Mouse (Mus musculus): ENCODE results near the gene Serpina3k. TPM values are rescaled to one million over a fixed set of nuclear protein-coding genes. Genes with fewer than 3 reads are reported as not detected.
"Not testable (repeated sequence)": the region's sequence is repeated elsewhere in the genome, so short reads cannot be mapped to it uniquely, and the experiment has no call there.

Serpina3k gene
- polyA plus RNA-seq, 1 experiment from 2014 or later: not detected

DNA sequence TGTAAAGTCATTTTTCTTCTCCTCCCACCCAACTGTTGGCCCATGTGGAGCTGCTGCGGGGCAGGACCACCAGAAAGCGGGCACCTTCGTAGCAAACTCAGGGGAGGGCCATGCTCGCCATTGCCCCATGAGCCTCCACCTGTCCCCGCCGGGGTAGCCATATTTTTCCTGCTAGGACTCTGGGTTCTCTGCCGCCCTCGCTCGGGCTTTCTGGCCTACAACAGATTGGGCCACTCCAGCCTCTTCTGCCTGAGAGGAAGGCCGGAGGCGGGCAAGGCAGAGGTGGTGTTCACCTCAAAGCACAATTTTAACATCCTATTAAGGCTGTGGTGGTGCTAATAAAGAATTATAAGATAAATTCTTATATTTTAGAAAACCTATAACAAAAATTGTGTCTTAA lies 41.6 kb downstream of the Serpina3k start:
- H3K36me3 ChIP-seq (ENCODE audit: control insufficient read depth, insufficient read depth, low read length): no peaks in the 10 kb centered on the region
- H3K9me3 ChIP-seq (ENCODE audit: control insufficient read depth, low read length): no peaks in the 10 kb centered on the region
- H3K4me2 ChIP-seq (ENCODE audit: low read length): no peak overlapping the region
- no peaks in the 10 kb centered on the region for H3K27me3 ChIP-seq (replicated peaks; ENCODE audit: control insufficient read depth, insufficient read depth, low read length)
- no peaks in the 10 kb centered on the region for H3K4me1 ChIP-seq (ENCODE audit: control insufficient read depth, insufficient read depth, low read depth, low read length)
- no peak for ATAC-seq
- H3K9ac ChIP-seq (ENCODE audit: low read depth, low read length): no peak overlapping the region
- no peak overlapping the region for H3K27ac ChIP-seq (ENCODE audit: low read depth, low read length)
- 95% methylated on average over 11 of the region's 11 CpGs for WGBS
- no peak overlapping the region for H3K4me3 ChIP-seq (ENCODE audit: low read length)

- H3K9ac ChIP-seq (ENCODE audit: low read depth, low read length); H3K9me3 ChIP-seq (ENCODE audit: control insufficient read depth, low read length); H3K27ac ChIP-seq (ENCODE audit: low read depth, low read length); H3K4me3 ChIP-seq (ENCODE audit: low read length); H3K27me3 ChIP-seq (replicated peaks; ENCODE audit: control insufficient read depth, insufficient read depth, low read length); H3K4me1 ChIP-seq (ENCODE audit: control insufficient read depth, insufficient read depth, low read depth, low read length); H3K4me2 ChIP-seq (ENCODE audit: low read length); H3K36me3 ChIP-seq (ENCODE audit: control insufficient read depth, insufficient read depth, low read length); ATAC-seq: not testable (repeated sequence)
- WGBS: 92% methylated on average over 8 of the region's 8 CpGs
Observed at GRCm38 (mm10) chr12:104381071-104381604, 42.9 kb downstream of the Serpina3k start.

DNA sequence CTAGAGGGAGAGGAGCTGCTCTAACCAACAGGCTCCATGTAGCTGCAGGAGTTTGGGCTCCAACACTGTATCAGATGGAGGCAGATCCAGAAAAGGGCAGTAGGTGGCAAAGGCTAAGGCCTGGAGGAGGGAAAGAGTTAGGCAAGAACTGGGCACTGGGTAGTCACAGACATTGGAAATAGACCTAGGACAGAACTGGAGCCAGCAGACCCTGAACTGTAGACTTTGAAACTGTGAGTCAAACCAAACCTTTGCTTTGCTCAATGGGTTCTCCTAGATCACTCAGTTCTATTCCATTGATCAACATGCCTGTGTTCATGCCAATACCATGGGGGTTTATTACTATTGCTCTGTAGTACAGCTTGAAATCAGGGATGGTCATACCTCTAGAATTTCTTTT lies 47.7 kb downstream of the Serpina3k start:
- not testable (repeated sequence) for ATAC-seq; H3K4me3 ChIP-seq (ENCODE audit: low read length); H3K9ac ChIP-seq (ENCODE audit: low read depth, low read length); H3K36me3 ChIP-seq (ENCODE audit: control insufficient read depth, insufficient read depth, low read length); H3K27me3 ChIP-seq (replicated peaks; ENCODE audit: control insufficient read depth, insufficient read depth, low read length); H3K4me1 ChIP-seq (ENCODE audit: control insufficient read depth, insufficient read depth, low read depth, low read length); H3K27ac ChIP-seq (ENCODE audit: low read depth, low read length); H3K9me3 ChIP-seq (ENCODE audit: control insufficient read depth, low read length); H3K4me2 ChIP-seq (ENCODE audit: low read length)

DNA sequence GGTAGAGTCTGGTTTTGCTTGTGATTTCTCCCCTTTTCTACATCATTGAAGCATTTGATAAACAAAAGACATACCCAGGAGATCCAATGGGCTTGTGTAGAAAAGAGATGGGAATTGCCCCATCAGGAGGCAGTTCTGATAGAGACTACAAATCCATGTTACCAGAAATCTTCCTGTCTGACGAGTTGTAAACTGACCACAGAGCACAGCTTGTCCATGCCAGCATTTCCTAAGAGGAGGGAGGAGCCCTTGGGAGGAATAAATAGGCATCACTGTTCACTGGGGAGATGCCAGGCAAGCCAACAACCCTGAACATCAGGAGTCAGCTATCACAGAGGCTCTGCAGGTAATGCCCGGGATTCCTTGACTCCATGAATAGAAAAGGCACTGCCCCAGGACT lies 48.6 kb downstream of the Serpina3k start:
- H3K9ac ChIP-seq (ENCODE audit: low read depth, low read length); H3K4me1 ChIP-seq (ENCODE audit: control insufficient read depth, insufficient read depth, low read depth, low read length); ATAC-seq; H3K4me3 ChIP-seq (ENCODE audit: low read length); H3K36me3 ChIP-seq (ENCODE audit: control insufficient read depth, insufficient read depth, low read length); H3K27me3 ChIP-seq (replicated peaks; ENCODE audit: control insufficient read depth, insufficient read depth, low read length); H3K27ac ChIP-seq (ENCODE audit: low read depth, low read length); H3K9me3 ChIP-seq (ENCODE audit: control insufficient read depth, low read length); H3K4me2 ChIP-seq (ENCODE audit: low read length): not testable (repeated sequence)
- WGBS: 67% methylated on average over 2 of the region's 2 CpGs

DNA sequence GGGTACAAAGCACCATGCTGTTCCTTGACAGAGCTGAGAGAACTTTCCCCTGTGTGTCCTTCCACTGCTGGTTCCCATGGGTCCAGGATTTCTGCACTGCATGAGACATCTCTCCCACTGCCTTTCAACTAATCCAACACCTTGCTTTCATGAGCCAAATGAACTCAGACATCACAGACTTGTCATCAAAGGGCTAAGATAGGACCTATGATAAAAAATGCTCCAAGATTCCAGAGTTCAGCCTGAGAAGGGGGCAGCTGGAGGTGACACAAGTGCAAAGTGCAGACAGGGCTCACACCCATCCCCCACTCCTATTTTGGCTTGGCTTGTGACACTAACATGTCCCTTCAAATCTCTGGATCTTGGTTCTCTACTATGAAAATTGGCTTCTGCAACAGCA lies 50.2 kb downstream of the Serpina3k start:
- H3K9ac ChIP-seq (ENCODE audit: low read depth, low read length): no peak overlapping the region
- no peaks in the 10 kb centered on the region for H3K4me1 ChIP-seq (ENCODE audit: control insufficient read depth, insufficient read depth, low read depth, low read length)
- no peaks in the 10 kb centered on the region for H3K9me3 ChIP-seq (ENCODE audit: control insufficient read depth, low read length)
- H3K27me3 ChIP-seq (replicated peaks; ENCODE audit: control insufficient read depth, insufficient read depth, low read length): no peaks in the 10 kb centered on the region
- H3K4me2 ChIP-seq (ENCODE audit: low read length): no peak overlapping the region
- ATAC-seq: no peak
- H3K36me3 ChIP-seq (ENCODE audit: control insufficient read depth, insufficient read depth, low read length): no peaks in the 10 kb centered on the region
- H3K4me3 ChIP-seq (ENCODE audit: low read length): no peak overlapping the region
- no peak overlapping the region for H3K27ac ChIP-seq (ENCODE audit: low read depth, low read length)

DNA sequence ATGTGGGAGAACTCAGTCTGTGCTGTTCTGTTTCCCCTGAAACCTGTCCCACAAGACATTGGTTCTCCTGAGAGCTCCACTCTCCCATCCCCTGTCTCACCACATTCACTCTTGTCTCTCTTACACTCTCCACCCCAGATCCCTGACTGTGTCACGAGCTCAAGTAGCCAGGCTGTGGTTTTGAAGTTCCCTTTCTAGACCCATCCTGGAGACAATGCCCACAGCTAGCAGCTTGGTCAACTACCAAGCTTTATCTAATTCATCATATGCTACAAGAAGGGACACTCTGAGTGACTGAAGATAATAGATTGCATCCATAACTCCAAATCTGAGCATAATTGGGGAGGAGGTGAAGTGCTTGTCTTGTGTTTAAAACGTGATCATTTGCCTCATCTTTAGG lies 52.8 kb downstream of the Serpina3k start:
- H3K4me1 ChIP-seq (ENCODE audit: control insufficient read depth, insufficient read depth, low read depth, low read length): not testable (repeated sequence)

More for the DNA sequence above, 52.8 kb downstream of the Serpina3k start:
- not testable (repeated sequence) for H3K4me2 ChIP-seq (ENCODE audit: low read length); H3K36me3 ChIP-seq (ENCODE audit: control insufficient read depth, insufficient read depth, low read length); H3K9me3 ChIP-seq (ENCODE audit: control insufficient read depth, low read length); H3K27ac ChIP-seq (ENCODE audit: low read depth, low read length); H3K27me3 ChIP-seq (replicated peaks; ENCODE audit: control insufficient read depth, insufficient read depth, low read length); H3K9ac ChIP-seq (ENCODE audit: low read depth, low read length); ATAC-seq; H3K4me3 ChIP-seq (ENCODE audit: low read length)
- WGBS: 53% methylated on average over 2 of the region's 2 CpGs

Other genes with a start within 250 kb of the Serpina3k start
- gene Serpina5, start 237.4 kb upstream of the Serpina3k start, polyA plus RNA-seq (2015; fragmentation: Nextera tagmentation; extraction: Ambion mirVana): not detected in 2 replicates
- gene Serpina3a, start 225.8 kb upstream of the Serpina3k start, polyA plus RNA-seq (2015; fragmentation: Nextera tagmentation; extraction: Ambion mirVana): not detected in 2 replicates
- not detected in 2 replicates for gene Serpina3b, start 210.5 kb upstream of the Serpina3k start, polyA plus RNA-seq (2015; fragmentation: Nextera tagmentation; extraction: Ambion mirVana)
- gene Serpina3c, start 184.6 kb upstream of the Serpina3k start, polyA plus RNA-seq (2015; fragmentation: Nextera tagmentation; extraction: Ambion mirVana): not detected in 2 replicates
- 0.10 TPM in 1 of 2 replicates, not detected in the other for gene Serpina3f, start 123.9 kb upstream of the Serpina3k start, polyA plus RNA-seq (2015; fragmentation: Nextera tagmentation; extraction: Ambion mirVana)
- gene Serpina3g, start 102.2 kb upstream of the Serpina3k start, polyA plus RNA-seq (2015; fragmentation: Nextera tagmentation; extraction: Ambion mirVana): 1.2 and 1.8 TPM in 2 replicates
- 0.09 TPM in 1 of 2 replicates, not detected in the other for gene Serpina3i, start 75.4 kb upstream of the Serpina3k start, polyA plus RNA-seq (2015; fragmentation: Nextera tagmentation; extraction: Ambion mirVana)
- not detected in 2 replicates for gene Serpina3j, start 23.9 kb upstream of the Serpina3k start, polyA plus RNA-seq (2015; fragmentation: Nextera tagmentation; extraction: Ambion mirVana)
- gene Serpina3m, start within 50 bp of the Serpina3k start, polyA plus RNA-seq (2015; fragmentation: Nextera tagmentation; extraction: Ambion mirVana): not detected in 2 replicates
- gene Serpina3n, start 68.2 kb downstream of the Serpina3k start, polyA plus RNA-seq (2015; fragmentation: Nextera tagmentation; extraction: Ambion mirVana): 3.4 and 3.5 TPM in 2 replicates
- gene Gsc, start 134.8 kb downstream of the Serpina3k start, polyA plus RNA-seq (2015; fragmentation: Nextera tagmentation; extraction: Ambion mirVana): 0.24 and 0.29 TPM in 2 replicates